Mouse (Mus musculus) ES-Bruce4 (cell line): ENCODE data around the gene Ccdc97. TPM values are rescaled to one million over a fixed set of nuclear protein-coding genes. Genes with fewer than 3 reads are reported as not detected.
A peak's percentile ranks its signal among the peaks of the same experiment; 100 is the strongest.

ENCODE experiments used
- H3K27ac ChIP-seq: 2 replicates; pipeline ENCODE4 v1.5.1; 2012; ENCODE audit warnings: low read length, inconsistent platforms; ENCODE audit not compliant: insufficient read depth
- H3K27me3 ChIP-seq: 2 replicates; pipeline ENCODE4 v1.6.1; 2012; ENCODE audit warnings: mild to moderate bottlenecking, low read length, inconsistent platforms; ENCODE audit not compliant: control insufficient read depth, poor library complexity, insufficient read depth, severe bottlenecking
- H3K36me3 ChIP-seq: 2 replicates; pipeline ENCODE4 v1.6.1; 2012; ENCODE audit warnings: inconsistent platforms, mild to moderate bottlenecking, low read length, moderate library complexity; ENCODE audit not compliant: control insufficient read depth, poor library complexity, insufficient read depth, severe bottlenecking
- H3K4me1 ChIP-seq: one replicate; pipeline ENCODE4 v1.8.1; 2011; ENCODE audit warnings: low read length; ENCODE audit not compliant: control insufficient read depth, insufficient read depth
- H3K4me3 ChIP-seq: 2 replicates; pipeline ENCODE4 v1.5.1; 2011; ENCODE audit warnings: low read depth, mild to moderate bottlenecking, low read length
- H3K9ac ChIP-seq: 2 replicates; pipeline ENCODE4 v1.6.1; 2012; ENCODE audit warnings: low read depth, mild to moderate bottlenecking, inconsistent platforms; ENCODE audit not compliant: poor library complexity, severe bottlenecking
- H3K9me3 ChIP-seq: replicated peaks from 2 replicates; pipeline ENCODE4 v1.6.1; 2012; ENCODE audit warnings: mild to moderate bottlenecking, low read length, inconsistent platforms; ENCODE audit not compliant: control insufficient read depth, poor library complexity, insufficient read depth, severe bottlenecking
- CTCF ChIP-seq: IDR thresholded peaks from one replicate; pipeline ENCODE4 v1.8.1; 2011; ENCODE audit warnings: low read depth, low read length
- EP300 ChIP-seq: IDR thresholded peaks from 2 replicates; pipeline ENCODE4 v1.6.1; 2011; ENCODE audit warnings: low read depth, low read length; ENCODE audit not compliant: insufficient read depth
- POLR2A ChIP-seq: IDR thresholded peaks from one replicate; pipeline ENCODE4 v1.8.1; 2011; ENCODE audit warnings: low read length; ENCODE audit not compliant: insufficient read depth
- polyA plus RNA-seq: library from polyadenylated mRNA; stranded (reverse); fragments of >200 nt; gene quantifications from 2 replicates; pipeline ENCODE4 v1.2.4, GENCODE M21; 2011; ENCODE audit warnings: low read depth; ENCODE audit not compliant: missing spikeins, insufficient read depth, insufficient read length

The Ccdc97 gene
- polyA plus RNA-seq, 1 experiment, result 46.9 TPM

- no peak overlapping the region for H3K27ac ChIP-seq
- H3K27me3 ChIP-seq, result no peaks in the 10 kb centered on the region
- H3K4me3 ChIP-seq, result no peak overlapping the region
- no peak overlapping the region for H3K9ac ChIP-seq
- no peaks in the 10 kb centered on the region for H3K9me3 ChIP-seq
- peaks cover 5% of the 10 kb centered on the region for H3K4me1 ChIP-seq
- no peaks in the 10 kb centered on the region for H3K36me3 ChIP-seq
- TF ChIP-seq CTCF (no peak), POLR2A (no peak), EP300 (no peak)
Measured at GRCm38 (mm10) chr7:25684659-25685058, 34.2 kb downstream of the Ccdc97 start.

- Histone ChIP-seq H3K4me1 (peaks cover 5% of the 10 kb centered on the region), H3K27ac (no peak overlapping the region), H3K4me3 (no peak overlapping the region), H3K36me3 (no peaks in the 10 kb centered on the region), H3K9me3 (no peaks in the 10 kb centered on the region), H3K9ac (no peak overlapping the region), H3K27me3 (no peaks in the 10 kb centered on the region)
- TF ChIP-seq EP300 (no peak), CTCF (no peak), POLR2A (no peak)
Measured at GRCm38 (mm10) chr7:25683474-25684180, 35.3 kb downstream of the Ccdc97 start.

- TF ChIP-seq CTCF (no peak), EP300 (no peak), POLR2A (no peak)
- Histone ChIP-seq H3K4me1 (peaks cover 5% of the 10 kb centered on the region), H3K9me3 (no peaks in the 10 kb centered on the region), H3K27me3 (no peaks in the 10 kb centered on the region), H3K9ac (no peak overlapping the region), H3K27ac (no peak overlapping the region), H3K4me3 (no peak overlapping the region), H3K36me3 (no peaks in the 10 kb centered on the region)
Measured at GRCm38 (mm10) chr7:25681341-25682231, 37.3 kb downstream of the Ccdc97 start.

- Histone ChIP-seq H3K36me3 (no peaks in the 10 kb centered on the region), H3K9me3 (no peaks in the 10 kb centered on the region), H3K27ac (peak within 1 kb of the TSS; percentile 31), H3K27me3 (no peaks in the 10 kb centered on the region), H3K4me1 (peaks cover 5% of the 10 kb centered on the region), H3K4me3 (peak within 1 kb of the TSS; percentile 68), H3K9ac (peak within 1 kb of the TSS; percentile 61)
- peak; percentile 57 for TF ChIP-seq POLR2A
- no peak for TF ChIP-seq EP300
- TF ChIP-seq CTCF, result no peak
Measured at GRCm38 (mm10) chr7:25680514-25681258, 38.2 kb downstream of the Ccdc97 start, which contains the start of gene B9d2. TSS of gene B9d2 (plus strand) at chr7:25680780.

GRCm38 (mm10) chr7:25679971-25680370, 38.9 kb downstream of the Ccdc97 start:
- Histone ChIP-seq H3K9ac (peak overlapping the region; percentile 61; the same call in 1 of the 2 replicates), H3K36me3 (no peaks in the 10 kb centered on the region), H3K4me3 (no peak overlapping the region), H3K27me3 (no peaks in the 10 kb centered on the region), H3K4me1 (peaks cover 7% of the 10 kb centered on the region), H3K9me3 (no peaks in the 10 kb centered on the region), H3K27ac (no peak overlapping the region)
- TF ChIP-seq POLR2A (no peak), EP300 (no peak), CTCF (peak; percentile 58)
